Mouse (Mus musculus) induced T-regulatory cell, adult 2 months (primary cell): ENCODE measurements around the gene Taar4.

Source experiments
- DNase-seq: peaks from one replicate; pipeline ENCODE4 v3.0.0-alpha.2; 2012; ENCODE audit warnings: low read depth

The Taar4 gene

DNA sequence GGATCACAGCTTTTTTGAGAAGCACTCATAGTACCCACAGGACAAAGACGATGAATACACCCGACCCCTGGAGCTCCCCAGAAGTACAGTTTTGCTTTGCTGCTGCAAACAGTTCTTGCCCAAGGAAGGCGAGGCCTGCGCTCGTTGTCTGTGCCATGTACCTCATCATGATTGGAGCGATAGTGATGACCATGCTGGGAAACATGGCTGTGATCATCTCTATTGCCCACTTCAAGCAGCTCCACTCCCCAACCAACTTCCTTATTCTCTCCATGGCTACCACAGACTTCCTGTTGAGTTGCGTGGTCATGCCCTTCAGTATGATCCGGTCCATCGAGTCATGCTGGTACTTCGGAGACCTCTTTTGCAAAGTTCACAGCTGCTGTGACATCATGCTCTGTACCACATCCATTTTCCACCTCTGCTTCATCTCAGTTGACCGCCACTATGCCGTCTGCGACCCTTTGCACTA lies at the start of gene Taar4:
Gene Taar4, plus strand, starts transcription at position 51 of the 472 bp plus-strand sequence.
- DNase-seq: no peak

DNA sequence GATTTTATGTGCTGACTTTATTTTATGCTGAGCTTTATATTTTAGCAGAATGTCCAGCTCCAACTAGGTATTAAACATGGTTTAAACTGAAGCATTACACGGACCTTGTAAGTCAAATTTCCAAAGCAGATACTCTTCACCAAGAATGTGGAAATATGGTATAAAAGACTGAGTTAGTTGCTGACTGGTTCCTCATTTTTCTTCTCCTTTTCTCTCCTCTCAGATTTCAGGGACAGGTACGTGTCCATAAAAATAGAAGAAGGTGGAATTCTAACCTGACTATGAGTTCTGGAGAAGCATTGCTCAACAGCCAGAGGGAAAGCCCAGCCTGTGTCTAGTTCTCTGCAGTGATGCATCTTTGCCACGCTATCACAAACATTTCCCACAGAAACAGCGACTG lies 40.2 kb upstream of the Taar4 start, which contains the start of gene Taar1:
Gene Taar1, plus strand, starts transcription at position 301 of the 400 bp plus-strand sequence.
- no peak for DNase-seq

DNA sequence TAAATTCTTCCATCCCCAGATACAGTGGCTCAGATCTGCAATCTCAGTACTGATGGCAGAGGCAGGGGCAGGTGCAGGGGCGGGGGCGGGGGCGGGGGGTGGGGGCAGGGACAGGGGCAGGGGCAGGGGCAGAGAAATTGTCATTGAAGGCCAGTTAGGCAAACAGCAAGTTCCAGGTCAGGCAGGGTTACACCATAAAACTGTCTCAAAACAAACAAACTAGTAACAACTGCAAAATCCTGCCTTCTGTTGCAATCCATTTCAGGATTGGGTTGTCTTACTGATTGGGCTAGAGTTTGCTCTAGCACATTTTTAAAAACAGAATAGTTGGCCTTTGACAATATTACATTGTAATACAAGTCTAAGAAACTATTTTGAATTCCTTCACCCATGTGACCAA lies 37.8 kb upstream of the Taar4 start:
- no peak for DNase-seq

DNA sequence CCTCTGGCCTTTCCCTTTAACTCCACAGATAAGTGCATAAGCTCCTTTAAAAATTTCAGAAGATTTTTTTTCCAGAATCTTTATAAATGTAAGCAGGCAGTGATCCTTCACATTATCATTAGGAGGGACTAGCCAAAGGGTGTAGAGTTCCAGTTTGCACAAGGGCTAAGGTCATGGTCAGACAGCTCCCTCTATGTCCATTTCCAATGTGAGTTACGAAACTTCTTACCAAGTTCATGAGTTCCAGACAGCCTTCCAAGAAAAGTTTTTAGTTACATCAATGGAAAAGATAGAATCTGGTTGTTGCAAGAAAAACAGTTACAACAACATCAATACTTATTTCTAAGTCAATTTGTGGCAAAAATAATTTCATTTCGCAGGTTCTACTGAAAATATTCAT lies 36.4 kb upstream of the Taar4 start:
- no peak for DNase-seq

DNA sequence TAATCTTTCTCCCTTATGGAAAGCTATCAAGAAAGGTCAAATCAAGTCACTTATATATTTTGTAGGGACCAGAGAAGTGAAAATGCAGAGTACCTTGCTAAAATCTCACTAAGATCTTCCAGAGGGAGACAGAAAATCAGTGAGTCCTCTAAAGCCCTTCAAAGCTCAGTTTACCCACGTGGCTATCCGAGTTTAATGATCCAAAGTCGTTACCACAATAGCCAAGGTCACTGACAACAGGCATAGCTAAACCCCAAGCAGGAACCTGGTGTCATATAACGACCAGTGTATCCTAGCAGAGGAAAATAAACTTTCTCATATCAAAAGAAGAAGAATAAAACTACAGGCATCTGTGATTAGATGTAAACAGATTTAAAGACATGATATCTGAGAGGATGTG lies 22.7 kb upstream of the Taar4 start:
- DNase-seq: no peak

DNA sequence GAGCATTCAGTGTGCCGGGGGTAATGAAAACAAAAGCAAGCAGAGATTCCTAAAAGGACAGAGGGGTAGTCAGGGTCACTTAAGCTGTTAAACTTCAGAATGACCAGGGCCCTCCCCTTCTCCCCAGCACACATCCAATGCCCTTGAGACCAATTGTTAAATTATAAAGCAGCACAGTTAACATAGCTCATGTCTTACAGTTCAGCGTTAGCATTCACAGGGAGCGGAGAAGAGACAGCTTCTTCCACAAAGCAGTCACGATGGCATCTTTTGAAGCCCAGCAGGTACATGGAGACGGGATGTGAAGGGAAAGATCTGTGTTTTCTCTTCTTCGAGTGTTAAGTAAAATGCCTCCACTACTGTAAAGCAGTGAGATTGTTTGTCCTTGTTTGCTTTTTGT lies 22.0 kb upstream of the Taar4 start, which contains the start of gene Taar2:
Gene Taar2, plus strand, starts transcription at position 261 of the 400 bp plus-strand sequence.
- no peak for DNase-seq

DNA sequence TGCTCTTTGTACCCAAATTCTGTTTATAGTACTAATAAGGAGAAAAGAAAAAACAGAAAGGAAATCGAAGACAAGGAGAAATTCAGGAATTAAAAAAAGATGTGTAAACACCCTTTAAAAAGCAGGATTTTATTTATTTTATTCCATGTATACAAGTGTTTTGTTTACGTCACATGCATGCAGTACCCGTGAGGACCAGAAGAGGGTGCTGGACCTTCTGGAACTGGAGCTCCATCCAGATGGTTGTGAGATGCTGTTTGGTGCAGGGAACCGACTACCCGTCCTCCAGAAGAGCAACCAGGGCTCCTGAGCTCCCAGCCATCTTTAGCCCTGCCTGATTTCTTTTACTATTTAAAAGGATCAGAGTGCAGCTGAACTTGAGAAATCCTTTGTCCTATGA lies 17.8 kb upstream of the Taar4 start:
- peak; percentile 35 for DNase-seq

DNA sequence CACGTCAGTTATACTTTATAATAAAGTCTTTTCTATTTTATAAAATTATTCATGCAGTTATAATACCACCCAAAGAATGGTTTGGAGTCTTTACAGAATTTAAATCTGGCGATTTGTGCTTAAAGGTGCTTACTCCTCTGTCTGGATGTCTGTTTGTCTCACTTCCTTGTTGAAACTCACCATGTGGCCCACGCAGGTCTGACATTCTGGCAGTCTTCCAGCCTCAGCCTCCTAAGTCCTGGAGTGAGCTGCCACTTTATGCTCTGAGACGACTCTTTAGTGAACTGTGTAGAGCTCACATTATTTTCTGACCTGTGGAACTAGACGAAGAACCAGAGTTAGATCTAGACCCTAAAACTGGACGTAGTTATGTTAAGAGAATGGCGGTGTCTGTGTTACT lies 12.3 kb upstream of the Taar4 start:
- DNase-seq: no peak

DNA sequence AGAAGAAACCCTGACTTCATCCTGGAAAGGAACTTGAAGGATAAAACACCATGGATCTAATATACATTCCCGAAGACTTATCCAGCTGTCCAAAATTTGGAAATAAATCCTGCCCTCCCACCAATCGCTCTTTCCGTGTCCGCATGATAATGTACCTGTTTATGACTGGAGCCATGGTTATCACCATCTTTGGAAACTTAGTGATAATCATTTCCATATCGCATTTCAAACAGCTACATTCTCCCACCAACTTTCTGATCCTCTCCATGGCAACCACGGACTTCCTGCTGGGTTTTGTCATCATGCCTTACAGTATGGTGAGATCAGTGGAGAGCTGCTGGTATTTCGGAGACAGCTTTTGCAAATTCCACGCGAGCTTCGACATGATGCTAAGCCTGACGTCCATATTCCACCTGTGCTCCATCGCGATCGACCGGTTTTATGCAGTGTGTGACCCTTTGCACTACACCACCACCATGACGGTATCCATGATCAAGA lies 10.7 kb upstream of the Taar4 start, which contains the start of gene Taar3:
Gene Taar3, plus strand, starts transcription at position 51 of the 498 bp plus-strand sequence.
- DNase-seq: no peak

DNA sequence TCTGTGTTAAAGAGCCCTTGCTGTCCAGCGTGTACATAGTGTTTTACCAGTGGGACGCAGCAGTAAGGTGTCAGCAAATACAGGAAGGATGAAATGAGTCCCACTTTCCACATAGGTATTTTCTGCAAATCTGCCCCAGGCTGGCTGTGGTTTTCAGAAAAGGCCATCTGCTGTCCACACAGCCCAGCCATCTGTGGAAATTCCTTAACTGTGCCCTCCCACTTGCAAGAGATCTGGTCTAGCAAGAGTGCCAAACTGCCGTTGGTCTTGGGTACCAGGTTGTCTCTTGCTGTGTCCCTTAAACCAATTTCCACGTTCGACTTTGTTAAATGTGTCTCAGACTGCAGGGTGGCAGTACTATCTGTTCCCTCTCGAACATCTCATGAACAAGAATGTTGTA lies 8.6 kb upstream of the Taar4 start:
- DNase-seq: no peak

DNA sequence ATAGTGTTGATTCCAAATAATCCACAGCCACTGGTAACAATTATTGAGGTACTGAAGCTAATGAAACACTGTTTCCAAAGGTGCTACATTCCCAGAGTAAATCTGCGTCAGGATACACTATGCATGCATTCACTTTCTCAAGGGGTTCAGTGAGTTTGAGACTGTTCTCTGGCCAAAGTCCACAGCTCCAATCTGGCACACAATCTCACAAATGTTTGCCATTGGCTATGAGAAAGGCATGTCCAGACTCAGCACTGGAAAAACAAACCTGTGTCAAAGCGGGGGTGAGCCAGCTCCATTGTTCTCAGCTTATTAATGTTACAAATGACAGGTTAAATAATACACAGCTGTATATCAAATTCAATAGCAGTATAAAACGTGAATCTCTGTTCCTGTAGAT lies 1.2 kb upstream of the Taar4 start:
- DNase-seq: no peak

DNA sequence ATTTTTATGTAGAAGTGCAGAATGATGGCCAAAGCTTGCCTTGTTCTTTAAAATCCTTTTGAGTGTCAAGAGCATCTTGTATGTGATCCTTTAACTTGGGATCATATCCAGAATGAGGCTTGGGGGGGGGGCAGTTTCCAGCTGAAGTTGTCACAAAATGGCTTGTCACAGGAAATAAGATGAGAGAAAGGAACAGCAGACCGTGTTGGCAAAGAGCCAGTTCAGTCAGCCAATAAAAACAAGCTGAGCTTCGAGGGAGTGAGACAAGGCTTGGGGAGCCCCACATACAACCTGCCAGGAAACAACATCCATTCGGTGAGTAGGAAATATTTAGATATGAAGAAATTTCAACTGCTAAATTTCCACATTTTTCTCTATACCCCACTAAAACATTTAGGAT lies 3.1 kb downstream of the Taar4 start:
- no peak for DNase-seq

DNA sequence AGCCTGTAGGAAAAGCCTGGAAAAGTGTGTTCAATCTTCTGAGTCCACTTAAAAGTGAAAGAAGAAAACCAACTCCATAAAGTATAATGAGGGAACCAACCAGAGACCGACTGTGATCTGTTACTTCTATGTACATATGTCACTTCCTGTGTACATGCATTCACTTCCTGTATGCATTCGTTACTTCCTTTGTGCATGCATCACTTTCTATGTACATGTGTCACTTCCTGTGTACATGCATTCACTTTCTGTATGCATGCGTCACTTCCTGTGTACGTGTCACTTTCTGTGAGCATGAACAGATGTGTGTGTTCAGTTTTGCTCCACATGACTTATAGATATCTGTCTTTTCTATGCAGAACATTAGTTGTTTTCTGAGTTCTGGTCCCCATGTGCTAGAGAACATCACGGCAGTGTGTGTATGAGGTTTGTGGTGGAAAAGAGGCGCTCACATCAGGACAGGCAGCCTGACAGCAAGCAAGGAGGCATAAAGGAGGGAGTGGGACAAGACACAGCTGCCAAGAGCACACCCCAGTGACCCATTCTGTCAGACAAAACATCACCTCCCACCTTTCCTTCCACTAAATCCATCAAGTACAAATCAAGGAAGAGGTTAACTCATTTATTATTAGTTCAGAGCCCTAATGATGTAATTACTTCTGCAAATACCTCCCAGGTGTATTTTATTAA lies 4.8 kb downstream of the Taar4 start:
- DNase-seq: peak; percentile 7

DNA sequence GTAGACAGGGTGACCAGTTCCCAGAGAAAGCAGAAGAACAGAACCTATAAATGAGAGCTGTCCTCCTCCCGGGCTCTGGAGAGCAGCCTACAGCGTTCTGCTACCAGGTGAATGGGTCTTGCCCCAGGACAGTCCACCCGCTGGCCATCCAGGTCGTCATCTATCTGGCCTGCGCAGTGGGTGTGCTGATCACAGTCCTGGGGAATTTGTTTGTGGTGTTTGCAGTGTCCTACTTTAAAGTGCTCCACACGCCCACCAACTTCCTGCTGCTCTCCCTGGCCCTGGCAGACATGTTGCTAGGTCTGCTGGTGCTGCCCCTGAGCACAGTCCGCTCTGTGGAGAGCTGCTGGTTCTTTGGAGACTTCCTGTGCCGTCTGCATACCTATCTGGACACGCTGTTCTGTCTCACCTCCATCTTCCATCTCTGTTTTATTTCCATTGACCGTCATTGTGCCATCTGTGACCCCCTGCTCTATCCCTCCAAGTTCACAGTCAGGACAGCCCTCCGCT lies 10.4 kb downstream of the Taar4 start, which contains the start of gene Taar5:
Gene Taar5, plus strand, starts transcription at position 51 of the 510 bp plus-strand sequence.
- no peak for DNase-seq

DNA sequence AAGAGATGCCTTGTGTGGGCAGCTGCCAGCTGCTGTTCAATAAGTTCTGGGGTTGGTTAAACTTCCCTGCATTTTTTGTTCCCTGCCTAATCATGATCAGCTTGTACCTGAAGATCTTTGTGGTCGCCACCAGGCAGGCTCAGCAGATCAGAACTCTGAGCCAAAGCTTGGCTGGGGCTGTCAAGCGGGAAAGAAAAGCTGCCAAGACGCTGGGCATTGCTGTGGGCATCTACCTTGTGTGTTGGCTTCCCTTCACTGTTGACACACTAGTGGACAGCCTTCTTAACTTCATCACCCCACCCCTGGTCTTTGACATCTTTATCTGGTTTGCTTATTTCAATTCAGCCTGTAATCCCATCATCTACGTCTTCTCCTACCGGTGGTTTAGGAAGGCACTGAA lies 11.0 kb downstream of the Taar4 start:
- DNase-seq: no peak

DNA sequence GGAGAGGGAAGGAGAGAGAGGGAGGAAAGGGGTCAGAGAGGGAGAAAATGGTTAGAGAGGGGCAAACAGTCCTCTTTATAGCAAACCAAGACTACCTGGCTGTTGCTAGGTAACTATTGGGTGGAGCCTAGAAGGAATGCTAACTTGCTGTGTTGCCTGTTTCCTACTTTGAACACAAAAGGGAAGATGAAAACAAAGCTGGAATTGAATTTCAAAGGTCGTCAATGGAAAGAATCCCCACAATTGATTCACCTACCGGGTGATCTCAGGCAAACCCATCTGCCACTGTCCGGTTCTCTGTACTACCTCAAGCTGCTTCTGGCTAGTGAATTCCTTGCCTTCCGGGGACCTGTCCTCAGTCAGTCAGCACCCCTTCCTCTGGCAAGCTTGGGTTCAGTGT lies 17.7 kb downstream of the Taar4 start:
- no peak for DNase-seq

DNA sequence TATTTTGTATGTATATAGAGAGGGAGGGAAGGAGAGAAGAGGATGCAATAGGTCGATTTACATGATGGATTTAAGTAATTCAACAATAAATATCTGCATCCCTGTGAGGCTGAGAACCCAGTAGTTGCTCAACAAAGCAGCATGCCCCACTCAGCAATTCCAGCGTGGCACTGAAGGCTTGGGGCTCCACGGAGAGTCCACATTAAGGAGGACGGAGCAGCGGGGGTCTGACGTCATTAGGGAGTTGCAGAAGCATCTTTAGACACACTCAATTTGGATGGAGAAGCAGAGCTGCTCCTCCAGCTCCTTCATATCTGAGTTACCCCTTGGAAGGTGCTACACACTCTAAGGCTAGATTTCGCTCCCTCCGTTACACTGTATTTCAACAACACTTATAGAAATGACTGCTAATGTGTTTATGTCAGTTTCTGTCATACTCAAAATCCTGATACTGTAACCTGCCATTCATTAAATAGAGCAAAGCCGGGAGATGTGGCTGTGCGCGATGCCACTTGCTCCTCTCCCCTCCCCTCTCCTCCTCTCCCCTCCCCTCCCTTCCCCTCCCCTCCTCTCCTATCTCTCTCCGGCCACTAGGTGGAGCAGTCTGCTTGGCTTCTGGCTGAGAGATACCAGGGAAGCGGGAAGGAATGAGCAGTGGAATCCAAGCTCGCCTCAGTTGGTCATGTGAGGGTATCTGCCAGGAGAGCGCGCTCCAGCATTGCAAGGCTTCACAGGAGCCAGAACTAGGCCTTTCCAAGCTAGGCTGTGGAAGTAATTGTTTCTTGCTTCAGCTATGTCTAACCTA lies 18.8 kb downstream of the Taar4 start:
- DNase-seq: peak; percentile 45

DNA sequence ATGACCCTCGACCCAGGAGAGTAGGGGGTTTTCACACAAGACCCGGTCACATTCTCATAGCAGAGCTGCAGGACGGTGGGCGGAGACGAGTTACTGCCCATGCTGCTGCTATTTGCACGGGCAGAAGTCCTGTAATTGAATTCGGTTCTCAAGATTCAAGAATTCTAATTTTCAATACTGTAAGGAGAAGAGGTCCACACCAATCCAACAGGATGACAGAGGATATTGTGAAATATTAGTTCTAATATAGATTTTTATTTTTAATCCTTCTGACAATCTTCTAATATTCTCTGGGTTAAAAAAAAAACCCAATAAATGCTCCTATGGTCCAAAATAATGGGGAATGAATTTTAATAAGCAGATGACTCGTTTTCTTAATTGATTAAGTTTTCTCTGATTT lies 25.3 kb downstream of the Taar4 start, which contains the start of gene Taar6:
Gene Taar6, minus strand, starts transcription at position 101 of the 400 bp plus-strand sequence.
- DNase-seq: no peak

DNA sequence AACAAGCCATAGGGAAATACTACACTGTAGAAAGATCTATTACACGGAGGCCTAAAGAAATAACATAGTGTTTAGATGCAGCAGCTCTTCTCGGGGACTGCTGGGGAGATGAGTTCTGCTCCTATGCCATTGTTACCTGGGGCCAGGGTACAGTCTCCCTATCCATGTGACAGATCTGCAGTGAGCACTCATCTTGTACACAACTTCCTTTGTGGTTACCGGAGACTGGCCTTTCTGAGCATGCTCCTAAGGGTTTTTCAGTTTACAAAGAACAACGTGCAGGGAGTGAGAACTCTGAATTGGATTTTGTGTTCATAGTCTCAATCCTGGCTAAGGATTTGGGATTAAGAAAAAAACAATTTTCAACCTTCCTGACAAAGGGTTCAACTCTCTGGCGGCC lies 26.1 kb downstream of the Taar4 start:
- no peak for DNase-seq

DNA sequence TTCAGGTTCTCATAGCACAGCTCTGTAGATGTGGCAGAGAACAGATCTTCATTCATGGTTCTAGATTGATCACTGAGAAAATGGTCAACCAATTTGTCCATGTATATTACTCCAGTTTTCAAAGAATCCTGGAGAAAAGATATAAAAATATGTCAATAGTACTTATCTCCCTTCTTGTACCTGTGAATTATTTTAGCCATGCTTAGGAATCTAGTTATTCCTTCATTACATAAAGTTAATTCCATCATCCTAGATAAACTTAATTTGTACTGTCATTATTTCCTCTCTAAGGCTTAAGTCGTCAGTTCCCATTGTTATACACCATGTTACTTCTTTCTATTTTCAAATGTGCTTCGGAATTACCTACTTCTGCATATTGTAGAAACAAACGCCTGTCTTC lies 33.1 kb downstream of the Taar4 start, which contains the start of gene Taar7a:
Gene Taar7a, minus strand, starts transcription at position 101 of the 400 bp plus-strand sequence.
- no peak for DNase-seq

DNA sequence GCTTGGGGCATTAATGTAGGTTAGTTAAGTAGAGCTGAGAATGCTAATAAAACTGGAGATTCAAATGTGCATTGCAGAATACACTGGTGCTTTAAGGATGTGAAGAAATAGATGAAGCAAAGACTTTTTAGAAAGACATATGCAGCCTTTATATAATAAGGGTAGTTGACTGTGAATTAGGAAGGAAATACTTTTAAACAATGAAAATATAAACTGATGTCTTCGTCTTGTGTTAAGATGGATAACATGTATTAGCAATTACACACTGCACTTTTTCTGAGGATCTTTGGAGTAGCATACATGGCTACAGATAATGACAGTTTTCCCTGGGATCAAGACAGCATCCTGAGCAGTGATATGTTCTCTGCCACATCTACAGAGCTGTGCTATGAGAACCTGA lies 39.3 kb downstream of the Taar4 start, which contains the start of gene Taar7b:
Gene Taar7b, plus strand, starts transcription at position 301 of the 400 bp plus-strand sequence.
- DNase-seq: no peak

DNA sequence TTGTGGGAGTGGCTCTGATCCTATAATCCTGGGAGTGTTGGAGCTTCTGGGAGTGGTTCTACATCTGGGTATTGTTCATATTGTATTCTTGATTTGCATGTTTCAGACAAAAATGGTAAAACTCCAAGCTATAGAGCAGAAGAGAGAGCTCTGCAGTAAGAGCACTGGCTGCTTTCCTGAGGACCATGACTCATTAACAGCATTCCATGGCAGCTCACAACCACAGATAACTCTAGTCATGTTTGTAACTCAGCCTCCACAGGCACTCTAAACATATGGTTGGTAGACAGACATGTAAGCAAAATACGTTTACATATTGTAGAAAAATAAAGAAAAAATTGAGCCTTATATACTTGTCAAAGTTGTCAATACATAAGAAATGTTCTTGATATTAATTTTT lies 46.1 kb downstream of the Taar4 start:
- DNase-seq: no peak
